Mouse (Mus musculus): Measurements from ENCODE around the gene Cyp4f39.

GRCm38 (mm10) chr17:32420781-32421180 is 31.7 kb upstream of the Cyp4f39 start:
- TF ChIP-seq POLR2AphosphoS5 (IDR thresholded peaks at IDR 0.05; ENCODE audit: insufficient replicate concordance, low read depth, low read length) (no peak), CTCF (IDR thresholded peaks at IDR 0.05; ENCODE audit: low read depth, low read length) (no peak), GATA2 (IDR thresholded peaks at IDR 0.05; ENCODE audit: borderline replicate concordance, low read depth, low read length) (no peak), GATA1 (IDR thresholded peaks at IDR 0.05; ENCODE audit: borderline replicate concordance, low read length) (no peak), TAL1 (conservative IDR thresholded peaks at IDR 0.05; ENCODE audit: low read depth, low read length) (no peak)
